Mouse (Mus musculus) lung, postnatal 0 days (tissue): ENCODE data around the gene Tbc1d16. TPM values are rescaled to one million over a fixed set of nuclear protein-coding genes. Genes with fewer than 3 reads are reported as not detected.
A peak's percentile ranks its signal among the peaks of the same experiment; 100 is the strongest.
"Not testable (repeated sequence)": the region's sequence is repeated elsewhere in the genome, so short reads cannot be mapped to it uniquely, and the experiment has no call there.

Experiments
- ATAC-seq: fragments of 200-750 bp; cut with Nextera tagmentation; 2 replicates; pipeline ENCODE4 v1.8.0; 2017; ENCODE audit warnings: moderate library complexity
- DNase-seq: peaks from one replicate; pipeline ENCODE4 v3.0.0-alpha.2; 2016; ENCODE audit warnings: low spot score
- H3K27ac ChIP-seq: fragments of 300-500 bp; sonication (generic); 2 replicates; pipeline ENCODE4 v1.5.1; 2014; ENCODE audit warnings: antibody characterized with exemption, mild to moderate bottlenecking, low read length, mixed read lengths
- H3K27me3 ChIP-seq: fragments of 300-500 bp; sonication (generic); replicated peaks from 2 replicates; pipeline ENCODE4 v1.6.1; 2014; ENCODE audit warnings: low read length, mixed read lengths; ENCODE audit not compliant: insufficient read depth
- H3K36me3 ChIP-seq: fragments of 300-500 bp; sonication (generic); 2 replicates; pipeline ENCODE4 v1.6.1; 2014; ENCODE audit warnings: low read length, mixed read lengths; ENCODE audit not compliant: insufficient read depth
- H3K4me1 ChIP-seq: fragments of 300-500 bp; sonication (generic); 2 replicates; pipeline ENCODE4 v1.6.1; 2014; ENCODE audit warnings: antibody characterized with exemption, low read depth, low read length, mixed read lengths; ENCODE audit not compliant: insufficient read depth
- H3K4me2 ChIP-seq: fragments of 300-500 bp; sonication (generic); replicated peaks from 2 replicates; pipeline ENCODE4 v1.6.1; 2014; ENCODE audit warnings: low read depth, mild to moderate bottlenecking, low read length, moderate library complexity, mixed read lengths
- H3K4me3 ChIP-seq: fragments of 300-500 bp; sonication (generic); 2 replicates; pipeline ENCODE4 v1.5.1; 2014; ENCODE audit warnings: low read depth, low read length
- H3K9ac ChIP-seq: fragments of 300-500 bp; sonication (generic); replicated peaks from 2 replicates; pipeline ENCODE4 v1.6.1; 2014; ENCODE audit warnings: low read depth, mild to moderate bottlenecking
- H3K9me3 ChIP-seq: fragments of 300-500 bp; sonication (generic); 2 replicates; pipeline ENCODE4 v1.6.1; 2016; ENCODE audit warnings: low read length, mixed read lengths
- CTCF ChIP-seq: IDR thresholded peaks from 2 replicates; pipeline ENCODE4 v1.5.1; 2016; ENCODE audit warnings: antibody characterized with exemption, mild to moderate bottlenecking
- EP300 ChIP-seq: IDR thresholded peaks from 2 replicates; pipeline ENCODE4 v1.6.1; 2016; ENCODE audit warnings: antibody characterized with exemption, mild to moderate bottlenecking, control low read depth
- WGBS: fragments of 180-500 bp; shearing (Covaris S2); extraction: QIAGEN DNeasy Blood & Tissue Kit; methylation state at CpG from one replicate; pipeline ENCODE4 v1.1.7; 2014; 5-methylcytosine and 5-hydroxymethylcytosine counted together
- polyA plus RNA-seq: library from polyadenylated mRNA; unstranded; fragments of >200 nt; fragmentation: Nextera tagmentation; extraction: Ambion mirVana; gene quantifications from 2 replicates; pipeline ENCODE4 v1.2.1, GENCODE M21; 2015

Gene Tbc1d16
- polyA plus RNA-seq, 1 experiment from 2014 or later: 11.9 TPM

- no peak overlapping the region for H3K9ac ChIP-seq
- WGBS: 7% methylated on average over 20 of the region's 22 CpGs
- H3K27me3 ChIP-seq: no peaks in the 10 kb centered on the region
- no peaks in the 10 kb centered on the region for H3K9me3 ChIP-seq
- H3K4me3 ChIP-seq: no peak overlapping the region
- H3K4me2 ChIP-seq: peak overlapping the region; percentile 29; the same call in 1 of the 2 replicates
- H3K27ac ChIP-seq: no peak overlapping the region
- H3K4me1 ChIP-seq: 0 out of 2 replicates have a peak, but pooled peaks cover 2% of the 10 kb centered on the region
- TF ChIP-seq EP300 (no peak), CTCF (peak; percentile 81)
- ATAC-seq: peak; percentile 59
- peak; percentile 71 for DNase-seq
- no peaks in the 10 kb centered on the region for H3K36me3 ChIP-seq
These were observed 24.7 kb upstream of the Tbc1d16 start for GRCm38 (mm10) chr11:119252854-119253541.

GRCm38 (mm10) chr11:119250998-119251397 is 22.7 kb upstream of the Tbc1d16 start:
- ATAC-seq: no peak
- Histone ChIP-seq H3K27me3 (no peaks in the 10 kb centered on the region), H3K4me3 (no peak overlapping the region), H3K4me2 (no peak overlapping the region), H3K9ac (no peak overlapping the region), H3K9me3 (no peaks in the 10 kb centered on the region), H3K36me3 (no peaks in the 10 kb centered on the region), H3K27ac (no peak overlapping the region), H3K4me1 (0 out of 2 replicates have a peak, but pooled peaks cover 2% of the 10 kb centered on the region)
- no peak for DNase-seq
- WGBS: 45% methylated on average over 17 of the region's 17 CpGs
- no peak for TF ChIP-seq CTCF
- TF ChIP-seq EP300: no peak

- 12% methylated on average over 6 of the region's 6 CpGs for WGBS
- Histone ChIP-seq H3K36me3 (no peaks in the 10 kb centered on the region), H3K4me2 (no peak overlapping the region), H3K9me3 (no peaks in the 10 kb centered on the region), H3K9ac (no peak overlapping the region), H3K4me1 (0 out of 2 replicates have a peak, but pooled peaks cover 2% of the 10 kb centered on the region), H3K27me3 (no peaks in the 10 kb centered on the region), H3K4me3 (no peak overlapping the region), H3K27ac (no peak overlapping the region)
- DNase-seq (peak; percentile 95), ATAC-seq (peak; percentile 91)
- peak; percentile 76 for TF ChIP-seq CTCF
- no peak for TF ChIP-seq EP300
These were observed 20.7 kb upstream of the Tbc1d16 start for GRCm38 (mm10) chr11:119249011-119249410.

GRCm38 (mm10) chr11:119245543-119245942 is 17.2 kb upstream of the Tbc1d16 start:
- not testable (repeated sequence) for H3K4me3 ChIP-seq, H3K9ac ChIP-seq, H3K27ac ChIP-seq, H3K4me1 ChIP-seq, H3K4me2 ChIP-seq, H3K27me3 ChIP-seq, DNase-seq, H3K36me3 ChIP-seq, H3K9me3 ChIP-seq, ATAC-seq
- 85% methylated on average over 6 of the region's 6 CpGs for WGBS

GRCm38 (mm10) chr11:119239480-119239879 is 11.2 kb upstream of the Tbc1d16 start:
- H3K4me3 ChIP-seq: no peak overlapping the region
- no peaks in the 10 kb centered on the region for H3K27me3 ChIP-seq
- H3K27ac ChIP-seq: no peak overlapping the region
- no peak for TF ChIP-seq CTCF
- TF ChIP-seq EP300: no peak
- H3K4me1 ChIP-seq: no peaks in the 10 kb centered on the region; the same call in 1 of the 2 replicates
- no peak overlapping the region for H3K4me2 ChIP-seq
- peak; percentile 23; the same call in 1 of the 2 replicates for ATAC-seq
- H3K9me3 ChIP-seq: no peaks in the 10 kb centered on the region
- WGBS: 89% methylated on average over 12 of the region's 12 CpGs
- no peak overlapping the region for H3K9ac ChIP-seq
- no peaks in the 10 kb centered on the region for H3K36me3 ChIP-seq
- DNase-seq: no peak

GRCm38 (mm10) chr11:119238305-119238721 is 10.0 kb upstream of the Tbc1d16 start:
- TF ChIP-seq CTCF: no peak
- no peak for TF ChIP-seq EP300
- Histone ChIP-seq H3K9me3 (no peaks in the 10 kb centered on the region), H3K4me3 (peak overlapping the region; percentile 15), H3K4me1 (no peaks in the 10 kb centered on the region; the same call in 1 of the 2 replicates), H3K27me3 (no peaks in the 10 kb centered on the region), H3K27ac (no peak overlapping the region), H3K9ac (no peak overlapping the region), H3K36me3 (no peaks in the 10 kb centered on the region), H3K4me2 (peak overlapping the region; percentile 52)
- 7% methylated on average over 11 of the region's 11 CpGs for WGBS
- DNase-seq (peak; percentile 50), ATAC-seq (peak; percentile 76)
